Mouse (Mus musculus) heart, embryonic 15.5 days (tissue): ENCODE data around the gene Safb2. TPM values are rescaled to one million over a fixed set of nuclear protein-coding genes. Genes with fewer than 3 reads are reported as not detected.

Source experiments
- ATAC-seq: fragments of 200-750 bp; cut with Nextera tagmentation; replicated peaks from 2 replicates; pipeline ENCODE4 v1.8.0; 2017; ENCODE audit warnings: low read depth, moderate TSS enrichment; ENCODE audit not compliant: insufficient number of reproducible peaks, insufficient read depth, low FRiP score
- H3K27ac ChIP-seq: fragments of 300-500 bp; sonication (generic); 2 replicates; pipeline ENCODE4 v1.5.1; 2015; ENCODE audit warnings: mild to moderate bottlenecking, inconsistent platforms
- H3K27me3 ChIP-seq: fragments of 300-500 bp; sonication (generic); 2 replicates; pipeline ENCODE4 v1.6.1; 2015; ENCODE audit warnings: inconsistent platforms
- H3K36me3 ChIP-seq: fragments of 300-500 bp; sonication (generic); 2 replicates; pipeline ENCODE4 v1.6.1; 2015; ENCODE audit warnings: mild to moderate bottlenecking, inconsistent platforms
- H3K4me1 ChIP-seq: fragments of 300-500 bp; sonication (generic); replicated peaks from 2 replicates; pipeline ENCODE4 v1.6.1; 2015; ENCODE audit warnings: inconsistent platforms
- H3K4me2 ChIP-seq: fragments of 300-500 bp; sonication (generic); 2 replicates; pipeline ENCODE4 v1.6.1; 2015; ENCODE audit warnings: inconsistent platforms, mild to moderate bottlenecking, moderate library complexity
- H3K4me3 ChIP-seq: fragments of 300-500 bp; sonication (generic); 2 replicates; pipeline ENCODE4 v1.5.1; 2015; ENCODE audit warnings: mild to moderate bottlenecking, inconsistent platforms
- H3K9ac ChIP-seq: fragments of 300-500 bp; sonication (generic); 2 replicates; pipeline ENCODE4 v1.6.1; 2015; ENCODE audit warnings: mild to moderate bottlenecking, inconsistent platforms
- H3K9me3 ChIP-seq: fragments of 300-500 bp; sonication (generic); replicated peaks from 2 replicates; pipeline ENCODE4 v1.6.1; 2016; ENCODE audit warnings: inconsistent platforms
- WGBS: fragments of 180-500 bp; shearing (Covaris S2); methylation state at CpG from one replicate; pipeline ENCODE4 v1.1.7; 2015; ENCODE audit warnings: mixed read lengths; 5-methylcytosine and 5-hydroxymethylcytosine counted together
- polyA plus RNA-seq: library from polyadenylated mRNA; unstranded; fragments of >200 nt; fragmentation: Nextera tagmentation; extraction: Ambion mirVana; gene quantifications from 2 replicates; pipeline ENCODE4 v1.2.1, GENCODE M21; 2015

The Safb2 gene
- polyA plus RNA-seq, 1 experiment from 2014 or later = 52.2 TPM

- ATAC-seq = no peak
- Histone ChIP-seq H3K27me3 (no peaks in the 10 kb centered on the region), H3K4me2 (no peak overlapping the region), H3K4me3 (no peak overlapping the region), H3K4me1 (peaks cover 27% of the 10 kb centered on the region), H3K27ac (no peak overlapping the region), H3K9me3 (no peaks in the 10 kb centered on the region), H3K9ac (no peak overlapping the region), H3K36me3 (peaks cover 51% of the 10 kb centered on the region)
- WGBS = 67% methylated on average over 3 of the region's 3 CpGs
These were observed 23.2 kb upstream of the Safb2 start for GRCm38 (mm10) chr17:56607521-56608062.

GRCm38 (mm10) chr17:56605431-56605830 lies 21.0 kb upstream of the Safb2 start:
- 84% methylated on average over 9 of the region's 9 CpGs for WGBS
- H3K36me3 ChIP-seq = peaks cover 72% of the 10 kb centered on the region

GRCm38 (mm10) chr17:56604422-56604821 lies 20.0 kb upstream of the Safb2 start:
- no peak for ATAC-seq
- H3K4me1 ChIP-seq = peaks cover 11% of the 10 kb centered on the region
- H3K4me3 ChIP-seq = no peak overlapping the region
- H3K27ac ChIP-seq = no peak overlapping the region
- 86% methylated on average over 3 of the region's 3 CpGs for WGBS
- H3K4me2 ChIP-seq = no peak overlapping the region
- H3K27me3 ChIP-seq = no peaks in the 10 kb centered on the region
- peaks cover 83% of the 10 kb centered on the region for H3K36me3 ChIP-seq
- H3K9ac ChIP-seq = no peak overlapping the region
- H3K9me3 ChIP-seq = no peaks in the 10 kb centered on the region

More at GRCm38 (mm10) chr17:56605431-56605830, 21.0 kb upstream of the Safb2 start:
- H3K27ac ChIP-seq = no peak overlapping the region
- ATAC-seq = no peak
- H3K9me3 ChIP-seq = no peaks in the 10 kb centered on the region
- no peak overlapping the region for H3K9ac ChIP-seq
- H3K27me3 ChIP-seq = no peaks in the 10 kb centered on the region
- peaks cover 16% of the 10 kb centered on the region for H3K4me1 ChIP-seq
- no peak overlapping the region for H3K4me3 ChIP-seq
- no peak overlapping the region for H3K4me2 ChIP-seq

GRCm38 (mm10) chr17:56604070-56604380 lies 19.6 kb upstream of the Safb2 start:
- Histone ChIP-seq H3K36me3 (peaks cover 86% of the 10 kb centered on the region), H3K27ac (no peak overlapping the region), H3K27me3 (no peaks in the 10 kb centered on the region), H3K4me1 (peaks cover 11% of the 10 kb centered on the region), H3K4me2 (no peak overlapping the region), H3K4me3 (no peak overlapping the region), H3K9me3 (no peaks in the 10 kb centered on the region), H3K9ac (no peak overlapping the region)
- ATAC-seq = no peak
- WGBS = 89% methylated on average over 9 of the region's 9 CpGs

- no peak overlapping the region for H3K27ac ChIP-seq
- WGBS = 93% methylated on average over 28 of the region's 28 CpGs
- peaks cover 6% of the 10 kb centered on the region for H3K4me1 ChIP-seq
- no peak overlapping the region for H3K9ac ChIP-seq
- ATAC-seq = no peak
- peaks cover 86% of the 10 kb centered on the region for H3K36me3 ChIP-seq
- no peak overlapping the region for H3K4me2 ChIP-seq
- no peak overlapping the region for H3K4me3 ChIP-seq
- no peaks in the 10 kb centered on the region for H3K27me3 ChIP-seq
- H3K9me3 ChIP-seq = no peaks in the 10 kb centered on the region
These were observed 19.0 kb upstream of the Safb2 start for GRCm38 (mm10) chr17:56603186-56604069.

- Histone ChIP-seq H3K27ac (no peak overlapping the region), H3K4me3 (no peak overlapping the region), H3K36me3 (peaks cover 93% of the 10 kb centered on the region), H3K9ac (no peak overlapping the region), H3K9me3 (no peaks in the 10 kb centered on the region), H3K27me3 (no peaks in the 10 kb centered on the region), H3K4me1 (peaks cover 11% of the 10 kb centered on the region), H3K4me2 (no peak overlapping the region)
- WGBS = 81% methylated on average over 8 of the region's 8 CpGs
- ATAC-seq = no peak
These were observed 9.3 kb upstream of the Safb2 start for GRCm38 (mm10) chr17:56593527-56594271.

- H3K4me1 ChIP-seq = peaks cover 22% of the 10 kb centered on the region
- H3K4me2 ChIP-seq = no peak overlapping the region
- H3K36me3 ChIP-seq = peaks cover 96% of the 10 kb centered on the region
- no peaks in the 10 kb centered on the region for H3K27me3 ChIP-seq
- H3K4me3 ChIP-seq = no peak overlapping the region
- H3K27ac ChIP-seq = no peak overlapping the region
- no peaks in the 10 kb centered on the region for H3K9me3 ChIP-seq
- ATAC-seq = no peak
- no peak overlapping the region for H3K9ac ChIP-seq
These were observed 8.2 kb upstream of the Safb2 start for GRCm38 (mm10) chr17:56592553-56592952.

GRCm38 (mm10) chr17:56588921-56589320 lies 4.5 kb upstream of the Safb2 start:
- no peaks in the 10 kb centered on the region for H3K9me3 ChIP-seq
- H3K27ac ChIP-seq = no peak overlapping the region
- H3K36me3 ChIP-seq = peaks cover 64% of the 10 kb centered on the region
- H3K4me2 ChIP-seq = no peak overlapping the region
- H3K27me3 ChIP-seq = no peaks in the 10 kb centered on the region
- no peak for ATAC-seq
- H3K4me1 ChIP-seq = peaks cover 40% of the 10 kb centered on the region
- no peak overlapping the region for H3K4me3 ChIP-seq
- 96% methylated on average over 4 of the region's 4 CpGs for WGBS
- H3K9ac ChIP-seq = no peak overlapping the region

- H3K9ac ChIP-seq = no peak overlapping the region
- H3K36me3 ChIP-seq = peaks cover 53% of the 10 kb centered on the region
- no peaks in the 10 kb centered on the region for H3K27me3 ChIP-seq
- H3K27ac ChIP-seq = no peak overlapping the region
- 56% methylated on average over 1 of the region's 1 CpGs for WGBS
- no peak overlapping the region for H3K4me3 ChIP-seq
- H3K4me1 ChIP-seq = peaks cover 47% of the 10 kb centered on the region
- no peak overlapping the region for H3K4me2 ChIP-seq
- no peak for ATAC-seq
- no peaks in the 10 kb centered on the region for H3K9me3 ChIP-seq
These were observed 3.4 kb upstream of the Safb2 start for GRCm38 (mm10) chr17:56587773-56588172.

- Histone ChIP-seq H3K4me2 (peak overlapping the region; percentile 73), H3K36me3 (peaks cover 49% of the 10 kb centered on the region), H3K9me3 (no peaks in the 10 kb centered on the region), H3K27ac (peak overlapping the region; percentile 96), H3K9ac (peak overlapping the region; percentile 92), H3K27me3 (no peaks in the 10 kb centered on the region), H3K4me1 (peaks cover 55% of the 10 kb centered on the region), H3K4me3 (peak overlapping the region; percentile 92)
- under 1% methylated on average over 60 of the region's 61 CpGs for WGBS
- ATAC-seq = no peak
These were observed 911 bp upstream of the Safb2 start for GRCm38 (mm10) chr17:56585171-56585821.

- peak overlapping the region; percentile 74 for H3K4me2 ChIP-seq
- H3K36me3 ChIP-seq = peaks cover 47% of the 10 kb centered on the region
- under 1% methylated on average over 33 of the region's 33 CpGs for WGBS
- H3K27me3 ChIP-seq = no peaks in the 10 kb centered on the region
- H3K9ac ChIP-seq = peak overlapping the region; percentile 96
- peak overlapping the region; percentile 97 for H3K27ac ChIP-seq
- peaks cover 52% of the 10 kb centered on the region for H3K4me1 ChIP-seq
- peak; percentile 15; the same call in 1 of the 2 replicates for ATAC-seq
- H3K4me3 ChIP-seq = peak overlapping the region; percentile 93
- H3K9me3 ChIP-seq = no peaks in the 10 kb centered on the region
These were observed 651 bp downstream of the Safb2 start for GRCm38 (mm10) chr17:56583611-56584256.
